Mouse (Mus musculus): ENCODE measurements around the gene Farp1.

DNA sequence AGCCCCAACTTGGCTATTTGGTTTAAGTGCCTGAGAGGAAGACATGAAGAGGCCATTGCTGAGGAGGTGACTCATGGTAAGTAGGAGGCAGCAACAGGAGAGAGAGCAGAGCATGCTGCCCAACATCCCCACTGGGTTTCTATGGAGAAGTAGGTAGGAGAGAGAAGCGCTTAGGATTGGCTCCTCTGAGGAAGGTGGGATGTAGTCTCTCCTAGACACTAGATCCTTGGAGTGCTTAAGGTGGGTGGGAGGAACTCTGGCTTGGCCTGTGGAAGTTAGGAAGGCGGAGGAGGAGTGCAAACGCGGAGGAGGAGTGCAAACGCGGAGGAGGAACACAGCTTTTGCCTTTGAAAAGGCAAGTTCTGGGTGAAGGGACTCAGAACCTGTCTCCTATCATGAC, 45.9 kb upstream of the Farp1 start:
- TF ChIP-seq CTCF (conservative IDR thresholded peaks at IDR 0.05; ENCODE audit: insufficient read depth, insufficient read length, low read depth, low read length) (no peak), POLR2A (IDR thresholded peaks at IDR 0.05; ENCODE audit: low read depth, low read length) (no peak)
